Mouse (Mus musculus): ENCODE data around the gene Trmt112.

The Trmt112 gene

DNA sequence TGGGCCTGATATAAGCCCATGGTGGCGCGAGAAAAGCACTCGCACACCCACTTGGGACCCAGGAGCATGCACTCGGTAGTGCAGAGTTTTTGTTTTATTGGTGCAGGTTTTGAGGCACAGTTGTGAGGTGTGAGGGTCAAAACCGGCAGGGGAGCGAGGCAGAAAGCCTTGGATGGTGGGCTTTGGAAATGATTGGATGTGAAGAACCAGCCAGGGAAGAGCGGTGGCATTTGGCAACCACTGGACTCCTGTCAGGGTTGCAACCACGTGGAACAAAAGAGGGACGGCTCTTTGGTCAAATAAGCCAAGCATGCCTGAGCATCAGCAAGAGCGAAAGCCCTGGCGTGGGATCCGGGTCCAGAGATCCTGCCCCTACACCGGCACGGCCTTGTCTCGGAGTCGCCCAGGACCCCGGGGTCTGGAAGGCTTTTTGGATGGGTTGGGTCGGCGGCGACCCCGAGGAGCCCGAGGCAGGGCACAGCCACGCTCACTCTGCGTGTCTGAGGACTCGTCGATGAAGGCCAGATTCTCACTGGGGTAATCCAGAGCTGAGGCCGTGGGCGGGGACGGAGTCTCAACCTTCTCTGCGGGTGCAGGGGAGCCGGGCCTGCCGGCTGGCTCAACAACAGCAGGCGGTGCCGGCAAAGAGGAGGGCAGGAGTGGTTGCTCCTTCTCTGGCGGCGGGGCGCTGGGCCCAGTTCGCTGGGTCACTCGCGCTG, 16.3 kb downstream of the Trmt112 start:
- no peak for DNase-seq (ENCODE audit: low spot score)

DNA sequence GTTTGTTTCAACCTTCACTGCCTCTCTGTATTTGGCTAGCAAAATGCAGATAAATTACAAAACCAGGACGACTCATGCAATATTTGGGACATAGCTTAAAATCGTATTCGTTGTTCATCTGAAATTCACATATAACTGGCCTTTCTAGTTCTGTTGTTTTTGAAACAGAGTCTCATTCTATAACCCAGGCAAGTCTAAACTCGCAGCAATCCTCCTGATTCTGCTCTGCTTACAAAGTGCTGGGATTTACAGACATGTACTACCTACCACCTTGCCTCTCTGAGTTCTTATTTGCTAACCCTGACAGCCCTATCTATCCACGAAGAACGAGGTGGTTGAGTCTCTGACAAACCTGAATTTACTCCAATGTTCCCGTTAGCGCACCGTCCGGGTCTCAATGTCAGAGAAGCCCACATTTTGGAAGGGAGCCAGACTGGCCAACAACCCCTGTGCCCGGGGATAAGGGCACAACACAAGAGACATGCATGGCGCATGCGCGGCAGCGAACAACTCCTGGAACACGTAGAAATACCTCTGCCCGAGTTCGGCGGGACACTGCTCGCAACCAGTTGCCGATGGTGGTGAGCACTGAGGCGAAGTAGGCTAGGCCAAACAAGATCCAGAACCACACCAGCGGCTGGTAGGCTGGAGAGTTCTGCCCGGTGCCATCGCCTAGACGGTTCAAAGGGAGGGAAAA, 17.2 kb downstream of the Trmt112 start:
- peak; percentile 56 for DNase-seq (ENCODE audit: low spot score)

- no peak for DNase-seq (ENCODE audit: low spot score)
These were observed 18.6 kb downstream of the Trmt112 start for GRCm38 (mm10) chr19:6928080-6928479.

- DNase-seq (ENCODE audit: low spot score), result no peak
These were observed 21.5 kb downstream of the Trmt112 start for GRCm38 (mm10) chr19:6931002-6931401.

GRCm38 (mm10) chr19:6932018-6932417, 22.5 kb downstream of the Trmt112 start:
- DNase-seq (ENCODE audit: low spot score), result no peak

- no peak for DNase-seq (ENCODE audit: low spot score)
These were observed 23.6 kb downstream of the Trmt112 start for GRCm38 (mm10) chr19:6933102-6933435.

GRCm38 (mm10) chr19:6933436-6934194, 24.1 kb downstream of the Trmt112 start:
- no peak for DNase-seq (ENCODE audit: low spot score)

DNA sequence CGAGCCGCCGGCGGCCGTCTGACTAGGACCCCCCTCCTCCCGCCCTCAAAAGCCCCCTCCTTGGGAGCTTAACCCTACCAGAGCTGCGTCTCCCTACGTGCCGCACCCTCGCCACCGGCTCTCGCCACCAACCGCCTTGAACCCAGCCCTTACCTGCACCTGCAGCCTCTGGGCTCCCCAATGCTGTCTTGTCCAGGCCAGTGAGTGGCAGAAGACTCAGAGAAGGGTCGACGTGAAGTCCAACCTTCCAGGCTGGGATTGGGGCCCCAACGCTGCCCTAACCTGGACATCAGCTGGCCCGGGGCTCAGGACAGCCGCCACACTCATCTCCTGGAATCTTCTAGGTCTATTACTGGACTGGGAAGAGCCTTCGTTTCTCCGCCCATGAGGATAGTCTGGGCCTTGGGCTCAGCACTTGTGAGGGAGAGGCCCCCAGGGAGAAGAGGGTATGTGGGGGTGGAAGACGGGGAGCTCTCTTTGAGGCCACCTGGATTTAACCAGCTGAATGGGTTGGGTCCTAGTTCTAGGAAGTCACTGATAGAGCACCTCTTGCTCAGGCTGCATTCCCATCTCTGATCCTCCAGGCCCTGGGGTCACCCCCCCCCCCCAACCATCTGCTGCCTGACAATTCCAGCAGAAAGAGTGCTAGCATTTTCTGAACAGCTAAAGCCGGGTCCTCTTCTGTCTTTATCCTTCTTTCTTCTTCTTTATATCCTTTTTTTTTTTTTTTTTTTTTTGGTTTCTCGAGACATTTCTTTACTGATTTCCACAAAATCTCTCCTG, 24.9 kb downstream of the Trmt112 start, which contains the start of gene Kcnk4:
Gene Kcnk4 (minus strand): TSS at position 321 of the 783 bp plus-strand sequence.
- no peak for DNase-seq (ENCODE audit: low spot score)

DNA sequence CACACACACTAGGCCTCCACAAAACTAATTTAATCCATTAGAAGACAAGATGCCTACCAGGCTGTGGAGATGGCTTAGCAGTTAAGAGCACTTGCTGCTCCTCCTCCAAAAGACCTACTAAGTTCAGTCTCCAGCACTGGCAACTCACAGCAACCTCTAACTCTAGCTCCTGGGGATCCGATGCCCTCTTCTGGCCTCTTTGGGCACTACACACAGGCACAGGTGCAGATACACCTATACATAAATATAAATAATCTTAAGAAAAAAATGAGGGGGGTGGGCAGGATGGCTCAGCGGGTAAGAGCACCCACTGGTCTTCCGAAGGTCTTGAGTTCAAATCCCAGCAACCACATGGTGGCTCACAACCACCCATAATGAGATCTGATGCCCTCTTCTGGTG, 26.8 kb downstream of the Trmt112 start:
- DNase-seq (ENCODE audit: low spot score), result no peak

- no peak for DNase-seq (ENCODE audit: low spot score)
These were observed 28.3 kb downstream of the Trmt112 start for GRCm38 (mm10) chr19:6937541-6938465.

GRCm38 (mm10) chr19:6939106-6940002, 29.9 kb downstream of the Trmt112 start:
- DNase-seq (ENCODE audit: low spot score), result no peak

- no peak for DNase-seq (ENCODE audit: low spot score)
These were observed 31.2 kb downstream of the Trmt112 start for GRCm38 (mm10) chr19:6940396-6941351.

DNA sequence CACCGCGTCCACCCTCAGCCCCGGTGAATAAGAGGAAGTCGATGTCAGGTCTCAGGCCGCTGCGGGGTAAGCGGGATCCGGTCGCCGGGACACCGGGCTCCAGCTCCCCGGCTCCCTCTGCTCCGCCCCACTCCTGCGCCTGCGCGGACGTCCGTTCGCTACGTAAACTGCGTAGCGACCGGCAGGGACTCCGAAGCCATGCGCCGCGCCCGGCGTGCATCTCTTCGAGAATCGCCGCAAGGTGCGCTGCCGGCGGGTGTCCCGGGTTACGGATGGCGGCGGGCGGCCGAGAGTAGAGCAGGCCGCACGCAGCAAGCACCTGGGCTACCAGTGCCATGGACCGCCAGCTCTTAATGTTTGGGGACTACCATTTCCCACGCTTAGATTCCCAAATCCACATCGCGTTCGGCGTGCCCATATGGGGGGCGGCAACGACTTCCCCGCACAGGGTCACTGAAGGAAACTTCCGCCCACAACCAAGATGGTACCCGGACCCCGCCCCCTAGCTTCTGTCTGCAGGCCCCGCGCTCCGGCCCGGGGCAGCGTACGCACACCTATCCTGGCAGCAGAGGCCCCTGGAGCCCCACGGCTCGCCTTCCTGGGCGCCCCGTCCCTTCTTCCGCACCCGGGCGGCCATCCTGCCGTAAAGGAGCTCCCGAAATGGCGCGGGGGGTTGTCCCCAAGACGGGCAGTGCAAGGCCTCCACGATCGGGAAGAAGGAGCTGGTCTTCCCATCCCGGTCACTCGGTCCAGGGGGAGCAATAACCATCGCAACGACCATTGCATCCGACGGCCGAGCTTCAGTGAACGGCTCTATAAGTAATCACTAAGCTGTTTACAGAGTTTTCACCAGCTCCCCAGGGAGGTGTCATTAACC, 32.1 kb downstream of the Trmt112 start, which contains the start of gene Bad:
Gene Bad (plus strand): TSS at position 490 of the 877 bp plus-strand sequence.
- peak; percentile 97 for DNase-seq (ENCODE audit: low spot score)

DNA sequence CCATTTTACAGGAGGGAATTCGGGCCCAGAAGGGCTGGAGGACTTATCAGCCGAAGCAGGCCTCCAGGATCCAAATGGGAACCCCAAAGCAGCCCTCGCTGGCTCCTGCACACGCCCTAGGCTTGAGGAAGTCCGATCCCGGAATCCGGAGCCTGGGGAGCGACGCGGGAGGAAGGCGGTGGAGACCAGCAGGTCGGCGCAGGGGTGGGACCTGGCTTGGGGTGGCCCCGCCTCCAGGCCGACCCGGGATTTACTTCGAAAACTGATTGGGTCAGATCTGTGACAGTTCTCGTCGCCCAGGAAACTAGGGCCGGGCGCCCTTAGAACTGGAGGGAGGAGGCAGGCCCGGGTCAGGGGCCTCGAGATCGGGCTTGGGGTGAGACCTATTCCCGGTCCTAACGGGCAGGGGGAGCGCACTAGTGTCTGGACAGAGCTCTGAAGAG, 32.8 kb downstream of the Trmt112 start, which contains the start of gene Gpr137:
Gene Gpr137 (minus strand): TSS at position 232 of the 443 bp plus-strand sequence.
- peak; percentile 95 for DNase-seq (ENCODE audit: low spot score)

- no peak for DNase-seq (ENCODE audit: low spot score)
These were observed 33.3 kb downstream of the Trmt112 start for GRCm38 (mm10) chr19:6942764-6943163.

DNA sequence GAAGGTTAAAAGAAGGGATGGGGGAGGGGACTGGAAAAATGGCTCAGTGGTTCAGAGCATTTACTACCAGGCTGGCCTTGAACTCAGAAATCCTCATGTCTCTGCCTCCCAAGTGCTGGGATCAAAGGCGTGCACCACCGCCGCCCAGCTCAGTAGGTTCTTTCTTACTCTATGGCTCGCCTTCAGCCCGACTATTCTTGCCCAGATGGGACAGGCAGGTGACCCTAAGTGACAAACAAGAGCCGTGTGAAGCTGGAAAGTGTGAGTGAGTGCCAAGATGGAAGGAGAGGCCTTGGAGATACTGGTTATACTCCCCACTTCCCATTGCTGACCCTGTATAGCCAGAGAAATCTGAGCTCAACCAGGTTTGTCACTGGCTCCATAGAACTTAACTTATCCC, 34.2 kb downstream of the Trmt112 start:
- DNase-seq (ENCODE audit: low spot score), result no peak

DNA sequence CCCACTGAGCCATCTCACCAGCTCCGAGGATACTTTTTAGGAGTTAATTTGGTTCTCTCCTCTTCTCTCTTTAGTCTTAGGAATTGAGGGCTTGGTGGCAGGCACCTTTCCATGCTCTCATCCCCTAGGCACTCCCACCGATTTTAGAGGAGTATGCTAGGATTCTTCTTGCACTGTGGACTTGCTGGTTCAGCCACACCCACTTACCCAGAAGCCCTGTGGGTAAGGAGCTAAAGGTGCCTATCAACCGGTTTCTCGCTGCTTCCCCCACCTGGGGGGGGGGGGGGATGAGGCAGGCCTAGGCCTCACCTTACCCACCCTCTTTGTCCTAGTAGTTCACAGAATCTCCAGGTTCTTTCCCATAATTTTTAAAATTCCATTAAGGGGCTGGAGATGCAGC, 38.2 kb downstream of the Trmt112 start:
- no peak for DNase-seq (ENCODE audit: low spot score)

All from embryo, embryonic 10 days (tissue).